ENCODE assay signal across 9 mouse cellular contexts in genomic region chr14:55095671-55096070, GRCm38 (mm10). TPM values are rescaled to one million over a fixed set of nuclear protein-coding genes. Genes with fewer than 3 reads are reported as not detected.
DNase-seq lines count a peak whose midpoint lies in the region; ATAC-seq and TF ChIP-seq lines count a peak whose summit lies in the region.
"Had no signal": no experiment of that assay in that cellular context is flagged by ENCODE, and none has a peak within 500 bp of the region (broad histone marks: within the 10 kb centered on the region; RNA-seq: fewer than 3 reads in every experiment).

No protein-coding gene starts in this region.

- no peak for TF ChIP-seq EP300 in ES-Bruce4 (IDR thresholded peaks at IDR 0.05; ENCODE audit: insufficient read depth, low read depth, low read length)
- TF ChIP-seq EP300 in heart, postnatal 0 days (IDR thresholded peaks at IDR 0.05; ENCODE audit: low read depth) = no peak

- TF ChIP-seq POLR2A in ES-Bruce4 (IDR thresholded peaks at IDR 0.05; ENCODE audit: insufficient read depth, low read length) = no peak

- H3K4me2 ChIP-seq in heart, embryonic 12.5 days = peak overlapping the region; percentile 73
- peak overlapping the region; percentile 67 for H3K4me2 ChIP-seq in heart, postnatal 0 days (ENCODE audit: low read depth, low read length)

- H3K27me3 ChIP-seq in heart, embryonic 12.5 days (replicated peaks) = no peaks in the 10 kb centered on the region
- H3K27me3 ChIP-seq in ES-Bruce4 (ENCODE audit: control insufficient read depth, insufficient read depth, low read length, poor library complexity, severe bottlenecking) = no peaks in the 10 kb centered on the region
- H3K27me3 ChIP-seq in heart, postnatal 0 days (ENCODE audit: control insufficient read depth, insufficient read depth, low read length) = no peaks in the 10 kb centered on the region
- H3K27me3 ChIP-seq: Patski had no signal

- peaks cover 19% of the 10 kb centered on the region for H3K36me3 ChIP-seq in heart, embryonic 12.5 days
- H3K36me3 ChIP-seq in ES-Bruce4 (ENCODE audit: control insufficient read depth, insufficient read depth, low read length, poor library complexity, severe bottlenecking) (peaks cover 9% of the 10 kb centered on the region), macrophage (ENCODE audit: inconsistent target) (peaks cover 27% of the 10 kb centered on the region)
- peaks cover 16% of the 10 kb centered on the region; the same call in 1 of the 2 replicates for H3K36me3 ChIP-seq in heart, postnatal 0 days (replicated peaks; ENCODE audit: control insufficient read depth, insufficient read depth, low read length)

- ATAC-seq in heart, embryonic 12.5 days (ENCODE audit: insufficient number of reproducible peaks, low FRiP score) = no peak
- no peak for ATAC-seq in heart, postnatal 0 days (ENCODE audit: insufficient read depth, low read depth)
- no peak for ATAC-seq in granulocyte monocyte progenitor cell, adult 5-6 weeks (replicated peaks; ENCODE audit: poor library complexity, severe bottlenecking)

- 70% methylated on average over 12 of the region's 12 CpGs for WGBS in heart, embryonic 12.5 days
- 70% methylated on average over 12 of the region's 12 CpGs for WGBS in heart, postnatal 0 days
- 67% methylated on average over 12 of the region's 12 CpGs for WGBS in macrophage (ENCODE audit: missing documents)

- H3K27ac ChIP-seq in heart, embryonic 12.5 days (ENCODE audit: poor library complexity, severe bottlenecking) = no peak overlapping the region
- H3K27ac ChIP-seq in ES-Bruce4 (ENCODE audit: insufficient read depth, low read length) (peak overlapping the region; percentile 38; the same call in 1 of the 2 replicates), macrophage (no peak overlapping the region)
- no peak overlapping the region for H3K27ac ChIP-seq in heart, postnatal 0 days (ENCODE audit: low read depth)

- H3K9me3 ChIP-seq in heart, embryonic 12.5 days (replicated peaks) = no peaks in the 10 kb centered on the region
- no peaks in the 10 kb centered on the region for H3K9me3 ChIP-seq in ES-Bruce4 (replicated peaks; ENCODE audit: control insufficient read depth, insufficient read depth, low read length, poor library complexity, severe bottlenecking)
- no peaks in the 10 kb centered on the region for H3K9me3 ChIP-seq in heart, postnatal 0 days (replicated peaks; ENCODE audit: control insufficient read depth, low read length)

- H3K79me2 ChIP-seq in macrophage (ENCODE audit: inconsistent target) = no peaks in the 10 kb centered on the region

- H3K4me1 ChIP-seq in heart, embryonic 12.5 days (replicated peaks) = peaks cover 29% of the 10 kb centered on the region
- H3K4me1 ChIP-seq in ES-Bruce4 (ENCODE audit: control insufficient read depth, insufficient read depth, low read length) = peaks cover 6% of the 10 kb centered on the region
- peaks cover 15% of the 10 kb centered on the region for H3K4me1 ChIP-seq in heart, postnatal 0 days (ENCODE audit: control insufficient read depth, insufficient read depth)

- DNase-seq in heart, adult 8-10 months (ENCODE audit: low spot score) = no peak
- DNase-seq in heart, postnatal 0 days (ENCODE audit: low spot score) = no peak
- no peak for DNase-seq in cerebellum, postnatal 4 days (ENCODE audit: low spot score in 2 of 2)
- no peak for DNase-seq in right cerebral cortex, postnatal 36 days (ENCODE audit: low spot score in 2 of 2)

- no peak for TF ChIP-seq CTCF in ES-Bruce4 (IDR thresholded peaks at IDR 0.05; ENCODE audit: low read depth, low read length)
- TF ChIP-seq CTCF in heart, postnatal 0 days (IDR thresholded peaks at IDR 0.05; ENCODE audit: low read depth) = no peak

- H3K9ac ChIP-seq in heart, embryonic 12.5 days = peak overlapping the region; percentile 73; the same call in 1 of the 2 replicates
- peak overlapping the region; percentile 67 for H3K9ac ChIP-seq in ES-Bruce4 (ENCODE audit: low read depth, poor library complexity, severe bottlenecking)
- H3K9ac ChIP-seq in heart, postnatal 0 days (replicated peaks; ENCODE audit: low read depth, low read length) = peak overlapping the region; percentile 59; the same call in 1 of the 2 replicates

- H3K4me3 ChIP-seq in heart, embryonic 12.5 days = peak overlapping the region; percentile 68
- peak overlapping the region; percentile 91 for H3K4me3 ChIP-seq in ES-Bruce4 (ENCODE audit: low read depth, low read length)
- H3K4me3 ChIP-seq in heart, postnatal 0 days (ENCODE audit: low read depth, low read length) = peak overlapping the region; percentile 73; the same call in 1 of the 2 replicates
- peak overlapping the region; percentile 78 for H3K4me3 ChIP-seq in macrophage (ENCODE audit: inconsistent target)

RNA-seq across cellular contexts. Expression of gene Thtpa, which starts 1.1 kb away (rescaled TPM):
- 14.3 and 14.8 TPM in 2 replicates for polyA plus RNA-seq in heart, embryonic 12.5 days (2016; fragmentation: Nextera tagmentation; extraction: Ambion mirVana)
- 10 to 100 TPM; 11.5 to 17.0 (median 14.0) TPM for total RNA-seq in heart, adult 8-10 months (2022)
- 6.9 and 8.6 TPM in 2 replicates for polyA plus RNA-seq in ES-Bruce4 (2011; ENCODE audit: insufficient read depth, insufficient read length, low read depth, missing spikeins)
- total RNA-seq in heart, postnatal 0 days (2014; rRNA removed; ENCODE audit: low replicate concordance) = 12.2 and 17.7 TPM in 2 replicates
- polyA plus RNA-seq in heart, postnatal 0 days (2015; fragmentation: Nextera tagmentation; extraction: Ambion mirVana) = 13.3 and 13.4 TPM in 2 replicates
- 1 to 10 TPM in 22 of 26 experiments, under 1 TPM in 4; 0.55 to 7.5 (median 1.6) TPM for total RNA-seq in macrophage (2018; cell fraction: chromatin; rRNA removed)
- 1 to 10 TPM; 2.7 to 9.8 (median 4.9) TPM for total RNA-seq in macrophage (2018; cell fraction: cytosol; rRNA removed)
- total RNA-seq in macrophage (2018; cell fraction: nucleus; rRNA removed) = 10 to 100 TPM in 2 of 26 experiments, 1 to 10 TPM in 24; 1.6 to 11.4 (median 3.7) TPM
- 6.1 to 8.7 TPM (median 8.1 TPM) in 3 replicates for polyA plus RNA-seq in macrophage (2018)
- total RNA-seq in granulocyte monocyte progenitor cell, adult 5-6 weeks (2014; fragmentation: Nextera tagmentation) = 11.9 and 16.2 TPM in 2 replicates
- 10.0 and 13.0 TPM in 2 replicates for total RNA-seq in granulocyte monocyte progenitor cell, adult 5-6 weeks (2017)

RNA-seq across cellular contexts. Expression of gene Zfhx2, which starts 3.5 kb away (rescaled TPM):
- 4.4 and 4.5 TPM in 2 replicates for polyA plus RNA-seq in heart, embryonic 12.5 days (2016; fragmentation: Nextera tagmentation; extraction: Ambion mirVana)
- total RNA-seq in heart, adult 8-10 months (2022) = 1 to 10 TPM; 4.8 to 5.6 (median 4.9) TPM
- polyA plus RNA-seq in ES-Bruce4 (2011; ENCODE audit: insufficient read depth, insufficient read length, low read depth, missing spikeins) = 18.1 and 24.6 TPM in 2 replicates
- 1.8 and 1.9 TPM in 2 replicates for total RNA-seq in heart, postnatal 0 days (2014; rRNA removed; ENCODE audit: low replicate concordance)
- 1.1 and 1.2 TPM in 2 replicates for polyA plus RNA-seq in heart, postnatal 0 days (2015; fragmentation: Nextera tagmentation; extraction: Ambion mirVana)
- total RNA-seq in macrophage (2018; cell fraction: chromatin; rRNA removed) = 10 to 100 TPM; 14.8 to 51.9 (median 22.9) TPM
- 1 to 10 TPM; 2.6 to 6.2 (median 3.8) TPM for total RNA-seq in macrophage (2018; cell fraction: cytosol; rRNA removed)
- 10 to 100 TPM in 21 of 26 experiments, 1 to 10 TPM in 5; 6.8 to 37.1 (median 13.6) TPM for total RNA-seq in macrophage (2018; cell fraction: nucleus; rRNA removed)
- polyA plus RNA-seq in macrophage (2018) = 2.1 to 2.9 TPM (median 2.7 TPM) in 3 replicates
- 3.0 and 5.2 TPM in 2 replicates for total RNA-seq in granulocyte monocyte progenitor cell, adult 5-6 weeks (2014; fragmentation: Nextera tagmentation)
- total RNA-seq in granulocyte monocyte progenitor cell, adult 5-6 weeks (2017) = 0.26 and 0.82 TPM in 2 replicates

RNA-seq across cellular contexts. Expression of gene Ap1g2, which starts 10.7 kb away (rescaled TPM):
- polyA plus RNA-seq in heart, embryonic 12.5 days (2016; fragmentation: Nextera tagmentation; extraction: Ambion mirVana) = 8.7 and 9.8 TPM in 2 replicates
- total RNA-seq in heart, adult 8-10 months (2022) = 1 to 10 TPM; 2.7 to 4.5 (median 4.1) TPM
- polyA plus RNA-seq in ES-Bruce4 (2011; ENCODE audit: insufficient read depth, insufficient read length, low read depth, missing spikeins) (20.6 and 23.9 TPM in 2 replicates), macrophage (2018) (18.1 to 20.8 TPM (median 18.4 TPM) in 3 replicates)
- 0.93 and 3.9 TPM in 2 replicates for total RNA-seq in heart, postnatal 0 days (2014; rRNA removed; ENCODE audit: low replicate concordance)
- polyA plus RNA-seq in heart, postnatal 0 days (2015; fragmentation: Nextera tagmentation; extraction: Ambion mirVana) = 5.6 and 5.7 TPM in 2 replicates
- 100 to 1,000 TPM in 18 of 26 experiments, 10 to 100 TPM in 8; 70.1 to 188 (median 129) TPM for total RNA-seq in macrophage (2018; cell fraction: chromatin; rRNA removed)
- total RNA-seq in macrophage (2018; cell fraction: cytosol; rRNA removed) = 10 to 100 TPM; 24.0 to 43.2 (median 31.6) TPM
- 100 to 1,000 TPM in 9 of 26 experiments, 10 to 100 TPM in 17; 38.0 to 144 (median 85.2) TPM for total RNA-seq in macrophage (2018; cell fraction: nucleus; rRNA removed)
- total RNA-seq in granulocyte monocyte progenitor cell, adult 5-6 weeks (2014; fragmentation: Nextera tagmentation) = 56.6 and 87.9 TPM in 2 replicates
- total RNA-seq in granulocyte monocyte progenitor cell, adult 5-6 weeks (2017) = 12.4 and 15.1 TPM in 2 replicates

RNA-seq across cellular contexts. Expression of gene Jph4, which starts 21.1 kb away (rescaled TPM):
- polyA plus RNA-seq in heart, embryonic 12.5 days (2016; fragmentation: Nextera tagmentation; extraction: Ambion mirVana) = 0.09 and 0.18 TPM in 2 replicates
- under 1 TPM in 3 of 4 experiments, not detected in 1; 0.09 to 0.17 (median 0.09) TPM for total RNA-seq in heart, adult 8-10 months (2022)
- polyA plus RNA-seq in ES-Bruce4 (2011; ENCODE audit: insufficient read depth, insufficient read length, low read depth, missing spikeins) (3.6 and 4.7 TPM in 2 replicates), macrophage (2018) (0.05 TPM in 1 of 3 replicates, not detected in the others)
- total RNA-seq in heart, postnatal 0 days (2014; rRNA removed; ENCODE audit: low replicate concordance) = 0.15 and 0.38 TPM in 2 replicates
- 0.03 and 0.10 TPM in 2 replicates for polyA plus RNA-seq in heart, postnatal 0 days (2015; fragmentation: Nextera tagmentation; extraction: Ambion mirVana)
- total RNA-seq in macrophage (2018; cell fraction: chromatin; rRNA removed) = under 1 TPM in 1 of 26 experiments, not detected in 25; 0.19 TPM
- total RNA-seq in macrophage (2018; cell fraction: cytosol; rRNA removed) = under 1 TPM in 3 of 26 experiments, not detected in 23; under 0.01 to 0.10 (median 0.04) TPM
- total RNA-seq in macrophage (2018; cell fraction: nucleus; rRNA removed) = not detected
- not detected in 2 replicates for total RNA-seq in granulocyte monocyte progenitor cell, adult 5-6 weeks (2014; fragmentation: Nextera tagmentation)
- not detected in 2 replicates for total RNA-seq in granulocyte monocyte progenitor cell, adult 5-6 weeks (2017)
